Mouse (Mus musculus) G1E (cell line): Measurements from ENCODE around the gene 2310030G06Rik.

ENCODE experiments used
- CTCF ChIP-seq: IDR thresholded peaks from 2 replicates; pipeline ENCODE4 v1.5.1; 2012; ENCODE audit warnings: low read depth, low read length, inconsistent platforms, mixed read lengths
- GATA1 ChIP-seq: IDR thresholded peaks from 2 replicates; pipeline ENCODE4 v1.6.1; 2012; ENCODE audit warnings: borderline replicate concordance, low read length, inconsistent platforms, mixed read lengths
- TAL1 ChIP-seq: conservative IDR thresholded peaks from 2 replicates; pipeline ENCODE4 v1.6.1; 2012; ENCODE audit warnings: low read depth, low read length, inconsistent platforms, mixed read lengths

GRCm38 (mm10) chr9:50774026-50774462, 27.7 kb upstream of the 2310030G06Rik start:
- TF ChIP-seq CTCF, result no peak
- peak; percentile 27; the same call in 1 of the 2 replicates for TF ChIP-seq TAL1
- no peak for TF ChIP-seq GATA1
